Mouse (Mus musculus): Measurements from ENCODE around the gene Vstm2b.

Gene Vstm2b

GRCm38 (mm10) chr7:40898096-40898710 is at the start of gene Vstm2b:
Gene Vstm2b (plus strand): TSS chr7:40898328.
- DNase-seq (ENCODE audit: low read depth, low spot score), result no peak
- Histone ChIP-seq H3K27me3 (ENCODE audit: control insufficient read depth, insufficient read depth, low read length, poor library complexity, severe bottlenecking) (no peaks in the 10 kb centered on the region), H3K36me3 (ENCODE audit: control insufficient read depth, insufficient read depth, low read length, poor library complexity, severe bottlenecking) (no peaks in the 10 kb centered on the region)

DNA sequence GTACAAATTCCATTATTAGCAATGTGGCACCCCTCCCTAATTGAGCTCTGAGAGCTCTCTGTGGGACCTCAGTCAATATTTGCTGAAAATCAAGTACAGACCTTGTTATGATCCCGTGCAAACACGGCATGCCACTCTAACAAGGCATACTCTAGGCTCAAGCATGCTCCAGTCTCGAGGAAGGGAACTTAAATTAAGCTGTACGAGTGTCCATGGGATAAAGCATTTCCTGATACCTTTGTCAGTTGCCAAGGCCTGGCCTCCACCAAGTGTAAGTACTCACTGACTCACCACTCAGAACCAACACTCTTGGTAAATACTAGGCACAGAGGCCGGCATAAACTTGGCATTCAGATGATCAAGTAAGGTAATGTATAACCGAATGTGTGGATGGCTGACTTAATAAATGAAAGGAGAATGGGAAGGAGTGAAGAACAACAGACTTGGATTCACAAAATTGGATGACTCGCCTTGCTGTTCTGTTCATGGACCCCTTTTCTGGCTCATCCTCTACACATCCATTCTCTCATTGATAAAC is 42.0 kb upstream of the Vstm2b start:
- no peak for DNase-seq (ENCODE audit: low read depth, low spot score)
- Histone ChIP-seq H3K27me3 (ENCODE audit: control insufficient read depth, insufficient read depth, low read length, poor library complexity, severe bottlenecking) (no peaks in the 10 kb centered on the region), H3K36me3 (ENCODE audit: control insufficient read depth, insufficient read depth, low read length, poor library complexity, severe bottlenecking) (no peaks in the 10 kb centered on the region)

DNA sequence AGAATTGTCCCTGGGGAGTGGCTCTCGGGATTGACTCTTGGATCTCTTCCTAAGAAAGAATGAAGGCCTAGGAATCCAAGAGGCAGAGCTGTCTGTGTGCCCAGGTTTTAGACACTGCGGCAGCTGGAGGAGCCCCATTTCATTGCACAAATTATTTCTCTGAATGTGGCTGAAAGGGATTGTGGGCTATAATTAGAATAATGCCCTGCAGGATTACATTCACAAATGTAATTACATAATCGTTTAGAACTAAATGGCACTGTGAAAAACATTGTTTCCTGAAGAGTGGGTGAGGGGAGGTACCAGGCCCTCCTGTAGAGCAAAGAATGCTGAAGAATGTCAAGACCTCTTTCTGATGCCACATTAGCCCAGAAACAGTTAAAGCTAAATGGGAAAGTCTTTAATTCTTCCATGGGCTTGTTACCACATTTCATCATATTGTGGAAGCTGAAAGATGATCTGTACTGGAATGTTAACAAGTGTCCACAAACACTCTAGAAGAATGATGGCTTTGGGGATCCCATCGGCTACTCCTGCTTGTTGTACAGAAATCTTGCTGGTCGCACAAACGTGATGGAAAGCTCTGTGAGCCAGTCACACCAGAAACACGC is 24.6 kb upstream of the Vstm2b start:
- Histone ChIP-seq H3K27me3 (ENCODE audit: control insufficient read depth, insufficient read depth, low read length, poor library complexity, severe bottlenecking) (no peaks in the 10 kb centered on the region), H3K36me3 (ENCODE audit: control insufficient read depth, insufficient read depth, low read length, poor library complexity, severe bottlenecking) (no peaks in the 10 kb centered on the region)
- no peak for DNase-seq (ENCODE audit: low read depth, low spot score)

DNA sequence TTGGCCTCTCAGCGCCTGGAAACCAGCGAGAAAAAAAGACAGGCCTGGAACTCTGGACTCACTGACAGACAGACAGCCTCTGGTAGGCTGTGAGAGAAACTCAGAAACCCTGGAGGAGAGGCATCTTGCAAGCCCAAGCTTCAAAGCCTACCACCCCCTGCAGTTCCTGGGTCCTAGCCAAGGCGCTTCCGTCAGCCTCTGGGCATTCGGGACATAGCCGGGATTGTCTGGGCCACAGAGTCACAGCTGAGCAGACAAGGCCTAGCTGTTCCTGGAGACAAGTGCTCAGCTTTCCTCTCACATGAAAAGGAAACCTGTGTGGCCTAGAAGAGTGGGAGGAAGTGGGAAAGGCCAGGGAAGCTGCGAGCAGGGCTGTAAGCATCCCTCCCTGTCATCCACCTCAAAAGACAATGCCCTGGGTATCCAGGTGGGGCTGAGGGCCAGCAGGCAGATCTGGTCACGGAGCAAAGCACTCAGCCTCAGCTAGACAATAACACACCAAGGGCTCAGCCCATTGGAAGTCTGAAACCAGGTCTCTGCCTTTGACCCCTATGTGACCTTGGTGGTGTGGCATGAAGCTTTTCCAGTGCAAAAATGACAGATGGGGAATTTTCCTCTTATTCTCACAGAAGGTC is 13.2 kb upstream of the Vstm2b start:
- Histone ChIP-seq H3K27me3 (ENCODE audit: control insufficient read depth, insufficient read depth, low read length, poor library complexity, severe bottlenecking) (no peaks in the 10 kb centered on the region), H3K36me3 (ENCODE audit: control insufficient read depth, insufficient read depth, low read length, poor library complexity, severe bottlenecking) (no peaks in the 10 kb centered on the region)
- no peak for DNase-seq (ENCODE audit: low read depth, low spot score)

GRCm38 (mm10) chr7:40888358-40888757 is 9.8 kb upstream of the Vstm2b start:
- no peaks in the 10 kb centered on the region for H3K36me3 ChIP-seq (ENCODE audit: control insufficient read depth, insufficient read depth, low read length, poor library complexity, severe bottlenecking)
- no peaks in the 10 kb centered on the region for H3K27me3 ChIP-seq (ENCODE audit: control insufficient read depth, insufficient read depth, low read length, poor library complexity, severe bottlenecking)
- no peak for DNase-seq (ENCODE audit: low read depth, low spot score)

DNA sequence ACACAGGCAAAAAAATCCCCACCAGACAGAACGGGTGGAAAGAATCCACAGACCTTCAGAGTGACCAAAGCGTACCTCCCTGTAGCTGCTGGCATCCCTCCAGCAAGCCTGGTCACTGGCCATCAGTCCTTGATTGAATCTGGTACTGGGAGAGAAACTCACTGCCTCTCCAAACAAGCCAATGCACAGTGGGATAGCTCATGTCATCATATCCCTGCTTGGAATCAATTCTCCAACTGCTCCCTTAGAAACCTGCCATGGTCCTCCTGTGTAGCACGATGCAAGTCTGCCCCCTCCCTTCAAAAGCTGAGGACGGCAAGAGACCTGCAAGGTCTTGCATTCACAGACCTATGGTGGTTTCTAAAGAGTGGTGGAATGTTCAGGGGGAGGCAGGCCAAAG is 1.2 kb upstream of the Vstm2b start:
- H3K27me3 ChIP-seq (ENCODE audit: control insufficient read depth, insufficient read depth, low read length, poor library complexity, severe bottlenecking), result no peaks in the 10 kb centered on the region
- DNase-seq (ENCODE audit: low read depth, low spot score), result no peak
- H3K36me3 ChIP-seq (ENCODE audit: control insufficient read depth, insufficient read depth, low read length, poor library complexity, severe bottlenecking), result no peaks in the 10 kb centered on the region

GRCm38 (mm10) chr7:40898711-40899375 is 715 bp downstream of the Vstm2b start:
- H3K27me3 ChIP-seq (ENCODE audit: control insufficient read depth, insufficient read depth, low read length, poor library complexity, severe bottlenecking), result no peaks in the 10 kb centered on the region
- H3K36me3 ChIP-seq (ENCODE audit: control insufficient read depth, insufficient read depth, low read length, poor library complexity, severe bottlenecking), result no peaks in the 10 kb centered on the region
- DNase-seq (ENCODE audit: low read depth, low spot score), result no peak

GRCm38 (mm10) chr7:40899376-40900265 is 1.5 kb downstream of the Vstm2b start:
- DNase-seq (ENCODE audit: low read depth, low spot score), result no peak
- no peaks in the 10 kb centered on the region for H3K27me3 ChIP-seq (ENCODE audit: control insufficient read depth, insufficient read depth, low read length, poor library complexity, severe bottlenecking)
- no peaks in the 10 kb centered on the region for H3K36me3 ChIP-seq (ENCODE audit: control insufficient read depth, insufficient read depth, low read length, poor library complexity, severe bottlenecking)

GRCm38 (mm10) chr7:40901201-40901600 is 3.1 kb downstream of the Vstm2b start:
- Histone ChIP-seq H3K36me3 (ENCODE audit: control insufficient read depth, insufficient read depth, low read length, poor library complexity, severe bottlenecking) (no peaks in the 10 kb centered on the region), H3K27me3 (ENCODE audit: control insufficient read depth, insufficient read depth, low read length, poor library complexity, severe bottlenecking) (no peaks in the 10 kb centered on the region)
- DNase-seq (ENCODE audit: low read depth, low spot score), result no peak

DNA sequence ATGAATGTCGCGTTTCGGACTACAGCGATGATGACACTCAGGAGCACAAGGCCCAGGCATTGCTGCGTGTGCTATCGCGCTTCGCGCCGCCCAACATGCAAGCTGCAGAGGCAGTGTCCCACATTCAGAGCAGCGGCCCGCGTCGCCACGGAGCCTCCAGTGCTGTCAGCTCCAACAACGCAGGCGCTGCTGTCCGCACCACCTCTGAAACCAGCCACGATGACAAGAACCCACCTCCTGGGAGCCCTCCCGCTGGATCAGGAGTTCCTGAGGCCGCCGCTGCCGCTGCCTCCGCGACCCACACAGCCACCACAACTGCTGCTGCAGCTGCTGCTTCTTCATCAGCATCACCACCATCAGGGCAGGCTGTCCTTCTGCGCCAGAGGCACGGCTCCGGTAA is 4.4 kb downstream of the Vstm2b start:
- Histone ChIP-seq H3K36me3 (ENCODE audit: control insufficient read depth, insufficient read depth, low read length, poor library complexity, severe bottlenecking) (no peaks in the 10 kb centered on the region), H3K27me3 (ENCODE audit: control insufficient read depth, insufficient read depth, low read length, poor library complexity, severe bottlenecking) (no peaks in the 10 kb centered on the region)
- no peak for DNase-seq (ENCODE audit: low read depth, low spot score)

- H3K36me3 ChIP-seq (ENCODE audit: control insufficient read depth, insufficient read depth, low read length, poor library complexity, severe bottlenecking), result no peaks in the 10 kb centered on the region
- DNase-seq (ENCODE audit: low read depth, low spot score), result no peak
- H3K27me3 ChIP-seq (ENCODE audit: control insufficient read depth, insufficient read depth, low read length, poor library complexity, severe bottlenecking), result no peaks in the 10 kb centered on the region
These were observed 8.4 kb downstream of the Vstm2b start for GRCm38 (mm10) chr7:40906484-40906883.

- Histone ChIP-seq H3K27me3 (ENCODE audit: control insufficient read depth, insufficient read depth, low read length, poor library complexity, severe bottlenecking) (no peaks in the 10 kb centered on the region), H3K36me3 (ENCODE audit: control insufficient read depth, insufficient read depth, low read length, poor library complexity, severe bottlenecking) (no peaks in the 10 kb centered on the region)
- DNase-seq (ENCODE audit: low read depth, low spot score), result no peak
These were observed 18.6 kb downstream of the Vstm2b start for GRCm38 (mm10) chr7:40916761-40917160.

DNA sequence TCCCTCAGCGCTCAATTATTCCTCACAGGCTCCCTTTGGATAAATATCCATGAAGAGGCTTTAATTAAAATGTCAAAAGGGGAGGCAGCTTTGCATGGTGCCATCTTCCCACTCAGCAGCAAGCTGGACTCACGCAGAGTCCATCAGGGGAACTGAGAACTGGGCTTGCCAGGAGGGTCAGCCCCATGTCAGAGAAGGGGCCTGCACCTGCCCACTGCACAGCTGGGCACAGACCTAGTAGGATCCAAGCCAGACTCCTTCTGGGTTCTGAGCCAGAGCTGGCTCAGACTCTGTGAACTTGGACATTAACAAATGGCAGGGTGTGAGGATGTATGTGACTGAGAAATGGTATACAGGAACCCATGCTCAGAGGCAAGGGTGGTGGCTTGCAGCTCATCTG is 22.0 kb downstream of the Vstm2b start:
- no peaks in the 10 kb centered on the region for H3K36me3 ChIP-seq (ENCODE audit: control insufficient read depth, insufficient read depth, low read length, poor library complexity, severe bottlenecking)
- H3K27me3 ChIP-seq (ENCODE audit: control insufficient read depth, insufficient read depth, low read length, poor library complexity, severe bottlenecking), result no peaks in the 10 kb centered on the region
- DNase-seq (ENCODE audit: low read depth, low spot score), result no peak

- no peak for DNase-seq (ENCODE audit: low read depth, low spot score)
- H3K27me3 ChIP-seq (ENCODE audit: control insufficient read depth, insufficient read depth, low read length, poor library complexity, severe bottlenecking), result no peaks in the 10 kb centered on the region
- no peaks in the 10 kb centered on the region for H3K36me3 ChIP-seq (ENCODE audit: control insufficient read depth, insufficient read depth, low read length, poor library complexity, severe bottlenecking)
These were observed 23.2 kb downstream of the Vstm2b start for GRCm38 (mm10) chr7:40921281-40921680.

All from splenic B cell, adult 2 months (primary cell).